Mouse (Mus musculus) cerebellum, adult 2 months (tissue): ENCODE results near the gene Spem2. TPM values are rescaled to one million over a fixed set of nuclear protein-coding genes. Genes with fewer than 3 reads are reported as not detected.
A peak's percentile ranks its signal among the peaks of the same experiment; 100 is the strongest.

ENCODE experiments used
- DNase-seq, 2 experiments: peaks; one replicate each; pipeline ENCODE4 v3.0.0; 2021
- H3K27ac ChIP-seq: fragments of 200-500 bp; 2 replicates; pipeline ENCODE4 v1.5.1; 2012; ENCODE audit warnings: low read length, control low read depth, inconsistent platforms; ENCODE audit not compliant: insufficient read depth
- H3K27me3 ChIP-seq: fragments of 200-500 bp; 2 replicates; pipeline ENCODE4 v1.6.1; 2012; ENCODE audit warnings: inconsistent platforms, mild to moderate bottlenecking, low read length, moderate library complexity; ENCODE audit not compliant: control insufficient read depth, insufficient read depth
- H3K4me1 ChIP-seq: fragments of 200-500 bp; 2 replicates; pipeline ENCODE4 v1.6.1; 2011; ENCODE audit warnings: low read length; ENCODE audit not compliant: control insufficient read depth, insufficient read depth
- H3K4me3 ChIP-seq: fragments of 200-500 bp; replicated peaks from 2 replicates; pipeline ENCODE3; 2011; ENCODE audit warnings: mild to moderate bottlenecking, low read depth, low read length, control low read depth; ENCODE audit not compliant: insufficient read depth
- CTCF ChIP-seq: fragments of 200-500 bp; IDR thresholded peaks from 2 replicates; pipeline ENCODE4 v1.5.1; 2011; ENCODE audit warnings: low read depth, mild to moderate bottlenecking, control low read depth, low read length, moderate library complexity, borderline replicate concordance; ENCODE audit not compliant: insufficient read depth
- POLR2A ChIP-seq: fragments of 200-500 bp; IDR thresholded peaks from 2 replicates; pipeline ENCODE4 v1.6.1; 2011; ENCODE audit warnings: low read length, control low read depth, borderline replicate concordance; ENCODE audit not compliant: insufficient read depth
- WGBS: fragments of 180-500 bp; shearing (Covaris S2); methylation state at CpG from one replicate; pipeline ENCODE4 v1.1.7; 2018; 5-methylcytosine and 5-hydroxymethylcytosine counted together
- polyA plus RNA-seq: library from polyadenylated mRNA; depleted of rRNA; stranded (reverse); fragments of >200 nt; gene quantifications from 2 replicates; pipeline ENCODE4 v1.2.3, GENCODE M21; 2012; rRNA removed

The Spem2 gene
- polyA plus RNA-seq, 1 experiment, result not detected

DNA sequence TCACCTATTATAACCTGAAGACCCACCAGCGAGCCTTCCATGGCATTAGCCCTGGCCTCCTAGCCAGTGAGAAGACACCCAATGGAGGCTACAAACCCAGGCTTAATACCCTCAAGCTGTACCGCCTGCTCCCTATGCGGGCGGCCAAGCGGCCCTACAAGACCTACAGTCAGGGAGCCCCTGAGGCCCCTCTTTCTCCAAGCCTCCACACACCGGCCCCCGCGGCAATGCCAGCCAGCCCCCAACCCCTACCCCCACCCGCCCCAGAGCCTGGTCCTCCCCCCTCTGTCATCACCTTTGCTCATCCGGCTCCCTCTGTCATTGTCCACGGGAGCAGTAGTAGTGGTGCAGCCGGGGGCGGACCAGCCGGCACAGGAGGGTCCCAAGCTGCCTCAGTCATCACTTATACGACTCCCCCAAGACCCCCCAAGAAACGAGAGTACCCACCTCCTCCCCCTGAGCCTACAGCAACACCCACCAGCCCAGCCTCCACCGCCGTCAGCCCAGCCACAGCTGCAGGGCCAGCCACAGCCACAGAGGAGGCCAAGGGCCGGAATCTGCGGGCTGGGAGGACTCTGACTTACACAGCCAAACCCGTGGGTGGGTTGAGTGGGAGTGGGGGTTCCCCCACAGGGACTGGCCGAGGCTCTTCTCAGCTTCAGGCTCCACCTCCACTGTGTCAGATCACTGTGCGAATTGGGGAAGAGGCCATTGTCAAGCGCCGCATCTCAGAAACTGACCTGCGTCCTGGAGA is 40.6 kb downstream of the Spem2 start:
- Histone ChIP-seq H3K27me3 (no peaks in the 10 kb centered on the region), H3K27ac (no peak overlapping the region), H3K4me1 (peaks cover 20% of the 10 kb centered on the region), H3K4me3 (no peak overlapping the region)
- DNase-seq, result peak in 1 of 2 experiments; percentile 14
- 65% methylated on average over 26 of the region's 26 CpGs for WGBS
- TF ChIP-seq CTCF, result no peak
- TF ChIP-seq POLR2A, result no peak

DNA sequence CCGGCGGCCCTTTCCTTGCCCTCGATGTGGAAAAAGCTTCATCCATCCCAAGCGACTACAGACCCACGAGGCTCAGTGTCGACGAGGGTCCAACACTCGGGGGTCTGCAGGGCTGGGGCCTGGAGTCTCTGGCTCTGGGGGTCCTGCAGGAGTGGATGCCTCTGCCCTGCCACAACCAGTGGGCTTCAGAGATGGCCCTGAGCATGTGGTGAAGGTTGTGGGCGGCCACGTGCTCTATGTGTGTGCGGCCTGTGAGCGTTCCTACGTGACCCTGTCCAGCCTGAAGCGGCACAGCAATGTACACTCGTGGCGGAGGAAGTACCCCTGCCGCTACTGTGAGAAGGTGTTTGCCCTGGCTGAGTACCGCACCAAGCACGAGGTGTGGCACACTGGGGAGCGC is 41.8 kb downstream of the Spem2 start:
- no peak overlapping the region for H3K27ac ChIP-seq
- 84% methylated on average over 20 of the region's 20 CpGs for WGBS
- H3K4me3 ChIP-seq, result no peak overlapping the region
- no peak for DNase-seq
- H3K4me1 ChIP-seq, result peaks cover 20% of the 10 kb centered on the region
- H3K27me3 ChIP-seq, result no peaks in the 10 kb centered on the region
- TF ChIP-seq POLR2A (no peak), CTCF (no peak)

DNA sequence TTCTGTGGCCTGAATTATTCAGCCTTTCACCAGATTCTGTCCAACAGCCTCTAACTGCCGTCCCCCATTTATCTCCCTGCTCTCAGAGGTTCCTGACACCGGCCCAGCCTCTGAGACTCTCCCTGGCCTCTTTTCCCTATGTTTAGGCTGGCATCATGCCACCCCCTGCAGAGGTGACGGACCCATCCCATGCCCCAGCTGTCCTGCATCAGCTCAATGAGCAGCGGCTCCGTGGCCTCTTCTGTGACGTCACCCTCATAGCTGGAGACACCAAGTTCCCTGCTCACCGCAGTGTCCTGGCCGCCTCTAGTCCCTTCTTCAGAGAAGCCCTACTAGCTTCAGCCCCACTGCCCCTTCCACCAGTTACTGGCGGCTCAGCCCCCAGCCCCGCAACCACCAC is 42.5 kb downstream of the Spem2 start:
- no peaks in the 10 kb centered on the region for H3K27me3 ChIP-seq
- DNase-seq, result peak; percentile 50 to 55
- TF ChIP-seq CTCF (no peak), POLR2A (no peak)
- WGBS, result 28% methylated on average over 10 of the region's 10 CpGs
- H3K4me3 ChIP-seq, result no peak overlapping the region
- peaks cover 20% of the 10 kb centered on the region for H3K4me1 ChIP-seq
- H3K27ac ChIP-seq, result no peak overlapping the region

GRCm38 (mm10) chr11:69774961-69775360 is 43.3 kb downstream of the Spem2 start:
- H3K27me3 ChIP-seq, result no peaks in the 10 kb centered on the region
- H3K4me1 ChIP-seq, result peaks cover 20% of the 10 kb centered on the region
- H3K4me3 ChIP-seq, result no peak overlapping the region
- DNase-seq, result no peak
- TF ChIP-seq POLR2A, result no peak
- no peak for TF ChIP-seq CTCF
- H3K27ac ChIP-seq, result no peak overlapping the region
- 66% methylated on average over 5 of the region's 5 CpGs for WGBS

DNA sequence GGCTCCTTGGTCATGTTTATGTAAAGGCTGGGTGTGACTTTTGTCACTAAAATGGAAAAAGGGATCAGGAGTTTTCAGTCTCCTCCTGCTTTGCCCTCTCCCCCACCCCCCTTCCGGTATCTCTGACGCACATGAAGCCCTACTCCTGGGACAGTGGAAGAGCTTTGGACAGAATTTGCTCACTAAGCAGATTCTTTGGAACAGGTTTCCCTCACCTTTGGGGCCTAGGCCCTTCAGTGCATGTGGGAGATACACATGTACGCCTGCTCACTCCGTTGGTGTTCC is 50.7 kb downstream of the Spem2 start:
- Histone ChIP-seq H3K4me1 (peaks cover 17% of the 10 kb centered on the region; the same call in 1 of the 2 replicates), H3K27me3 (no peaks in the 10 kb centered on the region), H3K4me3 (peak overlapping the region; percentile 87), H3K27ac (0 out of 2 replicates have a peak overlapping the region, but pooled peaks have one; percentile 6)
- WGBS, result 20% methylated on average over 4 of the region's 4 CpGs
- TF ChIP-seq POLR2A (no peak), CTCF (no peak)
- DNase-seq, result peak in 1 of 2 experiments; percentile 26

DNA sequence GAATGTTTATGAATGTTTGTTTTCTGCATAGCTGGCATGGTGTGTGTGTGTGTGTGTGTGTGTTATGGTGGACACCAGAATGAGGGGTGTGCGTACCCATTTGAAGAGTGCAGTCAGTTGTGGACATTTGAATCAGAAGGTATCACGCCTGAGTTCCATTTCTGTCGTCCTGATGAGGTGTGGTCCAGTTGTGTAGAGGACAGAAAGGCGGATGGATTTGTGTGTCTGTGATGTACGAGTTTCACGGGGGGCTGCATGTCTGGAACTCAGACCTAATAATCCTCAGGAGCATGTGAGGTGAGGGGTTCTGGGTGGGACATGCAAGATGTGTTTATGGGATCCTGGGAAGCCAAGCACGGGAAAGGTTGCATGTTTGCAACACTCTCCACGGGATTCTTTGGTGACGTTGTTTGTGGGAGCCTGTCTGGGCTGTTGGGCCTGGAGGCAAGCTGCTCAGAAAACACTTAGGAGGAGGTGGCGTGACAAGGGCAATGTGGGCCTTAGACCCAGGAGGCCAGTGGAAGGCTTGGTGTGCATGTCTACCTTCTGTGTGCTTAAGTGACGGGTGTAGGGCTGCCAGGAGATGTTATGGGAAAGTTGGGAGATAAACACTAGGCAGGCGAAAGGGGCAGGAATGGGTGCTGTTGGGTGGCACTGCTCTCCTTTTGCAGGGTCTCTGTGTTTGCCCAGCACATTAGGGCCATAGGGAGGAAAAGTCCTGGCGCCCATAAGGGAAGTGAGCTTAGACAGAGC is 51.2 kb downstream of the Spem2 start:
- TF ChIP-seq CTCF, result no peak
- TF ChIP-seq POLR2A, result no peak
- DNase-seq, result peak; percentile 51 to 52
- Histone ChIP-seq H3K4me3 (peak overlapping the region; percentile 87), H3K4me1 (peaks cover 17% of the 10 kb centered on the region; the same call in 1 of the 2 replicates), H3K27me3 (no peaks in the 10 kb centered on the region), H3K27ac (peak overlapping the region; percentile 99; the same call in 1 of the 2 replicates)
- 20% methylated on average over 13 of the region's 13 CpGs for WGBS

Other genes starting within 250 kb of the Spem2 start
- gene Wrap53, start 238.2 kb downstream of the Spem2 start, polyA plus RNA-seq, result 18.6 and 18.8 TPM in 2 replicates
- 34.7 and 35.6 TPM in 2 replicates for gene Trp53, start 238.1 kb downstream of the Spem2 start, polyA plus RNA-seq
- 890 and 950 TPM in 2 replicates for gene Atp1b2, start 212.5 kb downstream of the Spem2 start, polyA plus RNA-seq
- gene Shbg, start 200.6 kb downstream of the Spem2 start, polyA plus RNA-seq, result 0.11 TPM in 2 replicates
- gene Sat2, start 196.4 kb downstream of the Spem2 start, polyA plus RNA-seq, result 32.4 and 33.5 TPM in 2 replicates
- 176 and 183 TPM in 2 replicates for gene Fxr2, start 185.5 kb downstream of the Spem2 start, polyA plus RNA-seq
- not detected in 2 replicates for gene Sox15, start 163.2 kb downstream of the Spem2 start, polyA plus RNA-seq
- gene Mpdu1, start 155.8 kb downstream of the Spem2 start, polyA plus RNA-seq, result 115 and 120 TPM in 2 replicates
- gene Cd68, start 152.3 kb downstream of the Spem2 start, polyA plus RNA-seq, result 3.7 and 4.5 TPM in 2 replicates
- gene Eif4a1, start 146.0 kb downstream of the Spem2 start, polyA plus RNA-seq, result 316 and 321 TPM in 2 replicates
- gene Senp3, start 136.4 kb downstream of the Spem2 start, polyA plus RNA-seq, result 110 and 152 TPM in 2 replicates
- gene Tnfsf13, start 132.7 kb downstream of the Spem2 start, polyA plus RNA-seq, result 4.8 and 4.9 TPM in 2 replicates
- gene Tnfsf12, start 122.6 kb downstream of the Spem2 start, polyA plus RNA-seq, result 31.2 and 35.3 TPM in 2 replicates
- gene Tnfsfm13, start 122.4 kb downstream of the Spem2 start, polyA plus RNA-seq, result 3.3 and 4.2 TPM in 2 replicates
- gene Polr2a, start 59.8 kb downstream of the Spem2 start, polyA plus RNA-seq, result 35.3 and 42.3 TPM in 2 replicates
- gene Slc35g3, start 56.5 kb downstream of the Spem2 start, polyA plus RNA-seq, result not detected in 2 replicates
- 69.8 and 71.1 TPM in 2 replicates for gene Zbtb4, start 52.6 kb downstream of the Spem2 start, polyA plus RNA-seq
- gene Chrnb1, start 22.5 kb downstream of the Spem2 start, polyA plus RNA-seq, result 1.6 and 2.9 TPM in 2 replicates
- 47.0 and 49.4 TPM in 2 replicates for gene Fgf11, start 16.6 kb downstream of the Spem2 start, polyA plus RNA-seq
- gene Tmem102, start 12.8 kb downstream of the Spem2 start, polyA plus RNA-seq, result 0.28 and 0.36 TPM in 2 replicates
- gene Gm39566, start 3.2 kb downstream of the Spem2 start, polyA plus RNA-seq, result not detected in 2 replicates
- gene Spem1, start 3.7 kb upstream of the Spem2 start, polyA plus RNA-seq, result 1.4 TPM in 2 replicates
- 116 and 122 TPM in 2 replicates for gene Nlgn2, start 19.3 kb upstream of the Spem2 start, polyA plus RNA-seq
- 200 and 210 TPM in 2 replicates for gene Tmem256, start 20.0 kb upstream of the Spem2 start, polyA plus RNA-seq
- gene Plscr3, start 27.9 kb upstream of the Spem2 start, polyA plus RNA-seq, result 34.2 and 36.9 TPM in 2 replicates
- gene Tnk1, start 40.3 kb upstream of the Spem2 start, polyA plus RNA-seq, result 0.21 and 0.39 TPM in 2 replicates
- not detected in 2 replicates for gene Tmem95, start 59.6 kb upstream of the Spem2 start, polyA plus RNA-seq
- gene Kctd11, start 62.9 kb upstream of the Spem2 start, polyA plus RNA-seq, result 1.9 and 2.2 TPM in 2 replicates
- gene Acap1, start 77.1 kb upstream of the Spem2 start, polyA plus RNA-seq, result 0.18 and 0.24 TPM in 2 replicates
- gene 2810408A11Rik, start 82.5 kb upstream of the Spem2 start, polyA plus RNA-seq, result 0.36 and 0.43 TPM in 2 replicates
- 119 and 128 TPM in 2 replicates for gene Neurl4, start 82.6 kb upstream of the Spem2 start, polyA plus RNA-seq
- gene Gps2, start 95.4 kb upstream of the Spem2 start, polyA plus RNA-seq, result 78.9 and 87.5 TPM in 2 replicates
- gene Eif5a, start 103.5 kb upstream of the Spem2 start, polyA plus RNA-seq, result 514 and 533 TPM in 2 replicates
- 16.5 and 16.8 TPM in 2 replicates for gene Ybx2, start 117.3 kb upstream of the Spem2 start, polyA plus RNA-seq
- 5.9 and 7.2 TPM in 2 replicates for gene Slc2a4, start 129.7 kb upstream of the Spem2 start, polyA plus RNA-seq
- gene Cldn7, start 146.3 kb upstream of the Spem2 start, polyA plus RNA-seq, result 0.33 TPM in 1 of 2 replicates, not detected in the other
- gene Ctdnep1, start 162.7 kb upstream of the Spem2 start, polyA plus RNA-seq, result 93.9 and 108 TPM in 2 replicates
- gene Elp5, start 164.1 kb upstream of the Spem2 start, polyA plus RNA-seq, result 106 and 109 TPM in 2 replicates
- 344 and 366 TPM in 2 replicates for gene Gabarap, start 172.7 kb upstream of the Spem2 start, polyA plus RNA-seq
- gene Phf23, start 177.3 kb upstream of the Spem2 start, polyA plus RNA-seq, result 41.8 and 44.4 TPM in 2 replicates
- 27.2 and 28.9 TPM in 2 replicates for gene Dvl2, start 182.1 kb upstream of the Spem2 start, polyA plus RNA-seq
- gene Acadvl, start 196.9 kb upstream of the Spem2 start, polyA plus RNA-seq, result 104 and 112 TPM in 2 replicates
- gene Dlg4, start 198.5 kb upstream of the Spem2 start, polyA plus RNA-seq, result 352 and 374 TPM in 2 replicates
- 13.8 and 17.1 TPM in 2 replicates for gene Asgr1, start 235.6 kb upstream of the Spem2 start, polyA plus RNA-seq